Mouse (Mus musculus) cerebellum, postnatal 4 days (tissue): ENCODE measurements around the gene Usp49.

ENCODE experiments used
- DNase-seq, 2 experiments: peaks; one replicate each; pipeline ENCODE4 v3.0.0; 2022; ENCODE audit warnings: low spot score in 2 of 2, mixed read lengths in 1 of 2

Usp49 gene

DNA sequence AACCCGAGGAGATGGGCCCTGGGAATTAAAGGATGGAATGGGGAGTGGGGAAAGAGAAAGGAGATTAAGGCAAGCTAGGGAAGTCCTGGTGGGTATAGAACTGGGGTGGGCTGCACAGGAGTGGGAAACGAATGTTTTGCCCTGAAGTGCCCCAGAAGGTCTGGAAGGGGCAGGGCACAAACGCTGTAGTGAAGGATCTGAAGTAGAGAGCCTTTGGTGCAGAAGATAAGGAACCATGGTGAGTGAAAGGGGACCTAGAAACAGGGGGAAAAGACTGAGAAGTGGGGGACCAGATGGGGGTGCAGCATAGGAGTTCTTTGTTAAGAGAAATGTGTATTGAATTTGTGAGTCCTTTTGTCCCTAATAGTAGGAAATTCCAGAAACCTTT, at the start of gene Usp49:
TSS of gene Usp49 (plus strand) at position 13 of the 388 bp plus-strand sequence.
- no peak for DNase-seq

DNA sequence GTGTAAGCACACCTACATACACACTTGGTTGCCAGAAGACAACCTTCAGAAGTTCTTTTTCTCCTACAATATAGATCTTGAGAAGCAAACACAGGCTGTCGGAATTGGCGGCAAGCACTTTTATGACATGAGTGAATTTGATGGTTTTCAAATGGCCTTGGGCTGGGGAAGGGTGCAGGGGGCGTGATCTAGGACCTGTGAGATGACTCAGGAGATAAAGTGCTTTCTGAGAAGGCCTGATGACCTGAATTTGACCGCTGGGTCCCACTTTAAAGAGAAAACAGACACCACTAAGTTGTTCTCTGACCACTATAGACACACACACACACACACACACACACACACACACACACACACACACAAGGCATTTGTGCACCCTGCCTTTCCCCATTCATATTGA, 49.5 kb upstream of the Usp49 start:
- no peak for DNase-seq

DNA sequence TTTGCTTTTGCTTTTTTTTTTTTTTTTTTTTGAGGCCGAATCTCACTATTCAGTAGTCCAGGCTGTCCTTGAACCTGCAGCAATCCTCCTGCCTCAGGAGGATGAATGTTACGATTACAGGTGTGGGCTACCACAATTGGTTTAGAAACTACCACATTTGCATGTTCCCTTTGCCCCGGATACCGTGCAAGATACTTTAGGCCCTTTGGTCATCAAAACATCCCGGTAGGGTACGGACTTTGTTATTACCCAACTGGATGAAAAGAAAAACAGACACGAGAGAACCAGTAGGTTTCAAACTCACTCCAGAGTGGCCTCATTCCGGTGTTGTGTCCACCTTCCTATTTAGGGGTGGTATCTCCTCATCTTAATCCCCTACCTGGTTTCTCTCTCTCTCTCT, 42.0 kb upstream of the Usp49 start:
- no peak for DNase-seq

DNA sequence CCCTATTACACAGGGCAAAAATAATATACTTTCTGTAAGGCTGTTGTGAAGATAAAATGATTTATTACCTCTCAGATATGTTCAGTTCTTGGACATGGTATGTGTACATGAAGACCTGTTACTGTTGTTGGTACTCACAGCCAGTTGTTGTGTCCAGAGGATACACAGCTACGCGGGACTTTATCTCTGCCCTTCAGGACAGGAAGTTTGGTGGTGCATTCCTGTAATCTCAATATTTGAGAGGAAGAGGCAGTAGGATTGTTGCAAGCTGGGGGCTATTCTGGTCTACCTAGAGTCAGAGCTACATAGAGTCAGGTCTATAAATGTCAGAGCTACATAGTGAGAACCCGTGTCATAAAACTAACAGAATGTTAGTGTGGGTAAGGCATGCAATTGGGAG, 39.4 kb upstream of the Usp49 start:
- DNase-seq, result no peak

DNA sequence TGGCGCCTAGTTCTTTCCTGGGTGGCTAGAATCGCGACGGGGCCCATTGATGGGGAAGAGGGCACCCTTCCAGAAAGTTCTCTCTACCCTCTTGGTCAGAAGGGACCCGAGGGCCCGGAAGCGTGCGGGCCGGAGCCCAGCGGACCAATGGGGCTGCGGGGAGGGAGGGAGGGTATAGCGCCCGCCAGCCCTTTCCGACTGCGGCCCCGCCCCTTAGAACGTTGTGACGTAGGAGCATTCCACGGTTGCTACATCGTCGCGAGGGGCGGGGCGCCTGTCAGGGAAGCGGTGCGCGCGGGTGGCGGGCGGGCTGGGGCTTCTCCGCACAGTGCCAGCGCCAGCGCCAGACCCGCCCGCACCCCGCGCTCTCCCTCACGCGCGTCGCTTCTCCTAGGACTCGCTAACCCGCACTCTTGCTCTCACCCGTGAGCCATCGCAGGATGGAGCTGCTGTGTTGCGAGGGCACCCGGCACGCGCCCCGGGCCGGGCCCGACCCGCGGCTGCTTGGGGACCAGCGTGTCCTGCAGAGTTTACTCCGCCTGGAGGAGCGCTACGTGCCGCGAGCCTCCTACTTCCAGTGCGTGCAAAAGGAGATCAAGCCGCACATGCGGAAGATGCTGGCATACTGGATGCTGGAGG, 37.2 kb upstream of the Usp49 start:
- peak; percentile 72 to 89 for DNase-seq

DNA sequence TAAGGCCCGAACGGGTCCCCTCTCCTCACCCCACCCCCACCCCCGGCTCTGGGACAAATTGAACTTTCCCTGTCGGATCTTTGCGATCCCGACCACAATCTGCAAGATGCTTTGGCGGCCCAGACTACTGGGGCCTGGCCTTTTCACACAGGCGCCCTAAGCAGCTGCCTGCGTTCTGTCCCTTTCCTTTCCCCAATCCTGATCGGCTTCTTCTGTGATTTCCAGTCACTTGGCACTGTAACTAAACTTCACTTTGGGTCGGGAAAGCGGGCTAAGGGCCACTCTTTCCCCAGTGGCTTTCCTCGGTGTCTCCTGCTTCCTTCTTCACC, 36.7 kb upstream of the Usp49 start:
- DNase-seq, result no peak

DNA sequence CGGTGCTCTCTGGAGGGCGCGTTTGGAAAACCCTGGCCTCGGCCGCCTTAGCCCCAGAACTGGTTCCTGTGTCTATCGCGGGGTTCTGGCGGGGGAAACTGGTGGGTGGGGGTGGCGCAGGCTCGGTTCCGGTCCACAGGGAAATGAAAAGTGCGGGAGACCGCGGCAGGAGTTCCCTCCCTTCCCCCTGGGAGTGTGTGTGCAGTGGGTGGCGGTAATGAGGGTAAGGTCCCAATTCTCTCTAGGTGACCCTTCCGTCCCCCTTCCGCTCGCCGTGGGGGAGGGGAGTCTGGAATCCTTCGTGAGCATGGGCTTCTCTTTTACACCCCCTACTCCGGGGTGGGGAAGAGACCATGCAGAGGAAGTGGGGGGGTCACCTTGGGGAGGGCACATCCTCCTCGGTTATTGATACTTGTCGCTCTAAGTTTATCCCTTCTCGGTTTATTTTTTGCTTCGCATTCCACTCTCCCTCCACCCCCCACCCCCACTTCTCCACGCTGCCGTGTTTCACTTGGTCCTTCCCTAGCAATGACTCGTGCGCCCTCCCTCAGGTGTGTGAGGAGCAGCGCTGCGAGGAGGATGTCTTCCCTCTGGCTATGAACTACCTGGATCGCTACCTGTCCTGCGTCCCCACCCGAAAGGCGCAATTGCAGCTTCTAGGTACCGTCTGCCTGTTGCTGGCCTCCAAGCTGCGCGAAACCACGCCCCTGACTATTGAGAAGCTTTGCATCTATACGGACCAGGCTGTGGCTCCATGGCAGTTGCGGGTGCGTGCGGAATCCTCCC, 36.1 kb upstream of the Usp49 start:
- no peak for DNase-seq

DNA sequence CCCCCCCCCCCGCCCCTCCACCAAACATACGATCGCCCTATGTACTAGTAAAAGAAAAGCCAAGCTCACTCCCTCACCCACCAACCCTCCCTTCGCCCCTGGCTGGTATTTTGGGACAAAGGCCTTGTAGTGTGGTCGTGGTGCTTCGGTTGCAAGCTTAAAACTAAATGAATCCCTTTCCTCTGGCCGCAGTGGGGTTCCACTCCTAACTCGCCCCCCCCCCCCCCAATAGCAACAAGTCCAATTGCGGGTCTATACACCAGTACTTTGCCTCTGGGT, 35.6 kb upstream of the Usp49 start:
- no peak for DNase-seq

DNA sequence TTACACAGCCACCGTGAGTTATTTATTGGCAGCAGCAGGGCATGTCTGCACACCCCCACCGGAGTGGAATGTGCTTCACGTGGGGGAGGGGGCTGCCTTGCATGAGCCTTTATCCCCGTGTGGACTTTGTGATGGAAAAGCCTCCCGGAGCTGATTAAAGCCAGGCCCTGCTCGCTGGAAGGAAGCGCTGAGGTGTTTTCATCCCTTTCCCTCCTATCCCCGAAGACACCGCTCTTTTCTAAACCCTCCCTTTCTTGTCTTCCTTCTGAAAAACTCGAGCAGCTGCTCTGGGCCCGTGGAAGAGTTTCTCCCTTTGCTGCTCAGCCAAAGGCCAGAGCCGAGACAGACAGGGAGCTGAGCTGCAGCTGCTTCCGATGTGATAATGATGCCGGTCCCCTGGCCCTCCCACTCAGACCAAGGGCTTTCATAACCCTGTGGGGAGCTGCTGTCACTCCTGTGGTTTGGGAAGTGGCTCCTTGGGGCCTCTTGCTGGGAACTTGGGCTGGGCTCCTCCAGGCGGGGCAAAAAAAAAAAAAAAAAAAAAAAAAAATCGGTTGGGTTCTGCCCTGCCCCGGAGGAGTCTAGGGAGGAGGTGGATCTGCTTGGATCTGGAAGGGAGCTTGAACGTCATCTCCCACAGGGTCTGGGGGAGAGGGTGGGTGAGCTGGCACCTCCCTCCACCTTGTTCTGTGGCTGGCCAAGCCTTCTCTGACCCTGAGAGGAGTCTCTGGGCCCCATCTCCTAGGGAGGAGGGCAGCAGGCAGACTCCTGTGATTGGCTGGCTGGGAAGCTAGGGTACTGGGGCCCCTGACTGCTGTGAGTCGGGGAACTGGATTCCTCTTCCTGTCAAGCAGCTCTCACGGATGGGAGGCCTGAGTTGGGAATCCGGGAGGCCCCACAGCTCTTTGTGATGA, 35.0 kb upstream of the Usp49 start:
- DNase-seq, result no peak

DNA sequence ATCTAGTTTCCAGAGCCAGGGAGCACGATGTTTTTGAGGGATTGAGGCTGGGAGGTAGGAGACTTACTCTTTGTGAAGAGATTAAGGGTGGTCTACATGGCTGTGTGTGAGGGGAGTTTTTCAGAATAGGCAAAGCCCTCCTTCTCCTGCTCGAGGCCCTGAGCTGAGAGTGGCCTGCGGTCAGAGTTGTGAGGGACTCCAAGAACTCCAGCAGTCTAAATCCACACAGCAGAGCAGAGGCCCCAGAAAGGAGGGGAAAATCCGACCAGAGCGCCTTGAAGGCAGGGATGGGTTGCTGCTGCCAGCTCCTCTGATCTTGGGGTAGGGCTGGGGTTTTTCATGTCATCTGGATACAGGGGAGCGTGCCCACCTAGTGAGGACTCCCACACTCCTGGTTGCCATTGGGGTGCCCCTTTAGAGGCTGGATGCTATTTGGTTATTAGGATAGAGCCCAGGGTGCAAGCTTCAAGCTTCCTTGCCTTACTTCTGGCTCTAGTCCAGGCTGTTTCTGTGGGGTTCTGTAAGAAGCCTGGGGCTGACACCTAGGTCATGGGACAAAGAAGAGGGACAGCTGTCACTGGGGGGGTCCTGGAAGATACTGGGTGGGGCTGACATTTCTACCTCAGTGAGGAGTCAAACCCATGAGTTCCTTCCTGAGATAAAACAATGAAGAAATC, 34.2 kb upstream of the Usp49 start:
- no peak for DNase-seq

DNA sequence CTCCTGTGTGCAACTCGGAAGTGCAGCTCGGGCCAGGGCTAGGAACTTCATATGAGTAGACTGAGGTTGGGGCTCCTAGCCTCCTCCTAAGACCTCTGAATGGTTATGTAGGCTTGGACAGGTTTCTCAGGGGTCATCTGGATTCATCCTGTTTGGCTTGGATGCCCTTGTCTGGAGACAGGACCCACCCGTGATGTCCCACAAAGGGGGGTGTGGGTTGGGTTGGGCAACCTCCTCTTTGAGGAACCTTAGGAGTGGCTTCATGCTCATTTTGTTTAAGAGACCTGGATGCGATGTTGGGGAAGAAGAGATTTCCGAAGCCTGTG, 33.7 kb upstream of the Usp49 start:
- DNase-seq, result no peak

DNA sequence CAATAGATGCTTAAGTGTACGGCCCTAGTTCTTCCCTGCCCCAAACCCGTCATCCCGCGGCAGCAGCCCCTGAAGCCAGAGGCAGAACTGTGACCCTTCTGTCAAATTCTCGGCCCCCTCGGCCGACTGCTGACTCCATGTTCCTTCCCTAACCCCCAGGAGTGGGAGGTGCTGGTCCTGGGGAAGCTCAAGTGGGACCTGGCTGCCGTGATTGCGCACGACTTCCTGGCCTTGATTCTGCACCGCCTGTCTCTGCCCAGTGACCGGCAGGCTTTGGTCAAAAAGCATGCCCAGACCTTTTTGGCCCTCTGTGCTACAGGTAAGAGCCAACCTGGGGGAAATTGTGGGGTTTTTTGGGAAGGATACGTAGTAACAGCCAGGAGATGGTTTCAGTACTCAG, 33.2 kb upstream of the Usp49 start:
- DNase-seq, result no peak

DNA sequence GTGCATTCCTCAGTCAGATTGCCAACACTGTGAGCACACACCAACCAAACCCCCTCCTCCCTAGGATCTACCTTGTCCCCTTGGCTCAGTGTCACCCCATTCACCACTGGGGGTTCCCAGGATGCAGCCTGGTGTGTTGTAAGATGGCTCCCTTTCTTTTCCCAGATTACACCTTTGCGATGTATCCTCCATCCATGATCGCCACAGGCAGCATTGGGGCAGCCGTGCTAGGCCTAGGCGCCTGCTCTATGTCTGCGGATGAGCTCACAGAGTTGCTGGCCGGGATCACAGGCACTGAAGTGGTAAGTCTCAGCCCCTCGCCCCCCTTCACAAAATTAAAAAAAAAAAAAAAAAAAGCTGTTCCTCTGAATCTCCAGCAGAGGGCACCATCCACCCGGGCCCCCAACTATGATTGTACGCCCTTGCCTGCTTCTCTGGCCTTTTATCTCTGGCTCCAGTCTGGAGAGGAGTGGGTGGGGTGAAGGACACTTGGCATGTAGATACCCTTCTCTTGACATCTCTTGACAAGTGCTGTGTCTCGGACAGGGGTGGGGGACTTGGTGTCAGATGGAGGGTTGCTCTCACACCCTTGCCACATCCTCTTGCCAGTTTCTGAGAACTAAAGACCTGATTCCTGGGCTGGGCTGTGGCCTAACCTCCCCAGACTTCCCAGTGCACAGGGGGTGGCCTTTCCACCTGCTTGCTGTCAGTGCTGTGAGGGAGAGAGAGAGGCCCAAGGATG, 32.5 kb upstream of the Usp49 start:
- DNase-seq, result peak in 1 of 2 experiments; percentile 20

DNA sequence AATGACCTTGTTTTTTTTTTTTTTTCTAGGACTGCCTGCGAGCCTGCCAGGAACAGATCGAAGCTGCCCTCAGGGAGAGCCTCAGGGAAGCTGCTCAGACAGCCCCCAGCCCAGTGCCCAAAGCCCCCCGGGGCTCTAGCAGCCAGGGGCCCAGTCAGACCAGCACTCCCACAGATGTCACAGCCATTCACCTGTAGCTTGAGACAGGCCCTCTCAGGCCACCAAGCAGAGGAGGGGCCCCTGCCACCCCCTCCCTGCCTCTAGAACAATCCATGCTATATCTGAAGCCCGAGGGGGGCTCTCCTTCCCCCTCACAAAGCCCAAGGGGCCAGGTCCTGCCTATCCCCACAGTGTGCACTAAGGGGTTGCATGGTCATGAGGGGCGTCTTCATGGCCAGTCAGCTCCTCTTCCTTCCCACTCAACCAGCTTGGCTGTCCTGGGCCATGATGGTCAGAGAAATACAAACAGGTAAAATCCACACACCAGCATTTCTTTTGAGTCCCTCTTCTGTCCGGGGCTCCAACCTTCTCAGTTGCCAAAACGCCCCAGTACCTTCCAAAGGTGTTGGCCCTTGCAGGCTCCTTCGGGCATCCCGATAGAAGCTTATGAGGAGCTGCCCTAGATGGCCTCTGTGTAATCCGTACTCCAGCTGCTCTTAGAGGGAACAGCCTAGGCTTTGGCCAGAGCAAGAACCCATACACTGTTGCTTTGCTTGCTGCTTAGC, 31.7 kb upstream of the Usp49 start:
- DNase-seq, result peak in 1 of 2 experiments; percentile 4

DNA sequence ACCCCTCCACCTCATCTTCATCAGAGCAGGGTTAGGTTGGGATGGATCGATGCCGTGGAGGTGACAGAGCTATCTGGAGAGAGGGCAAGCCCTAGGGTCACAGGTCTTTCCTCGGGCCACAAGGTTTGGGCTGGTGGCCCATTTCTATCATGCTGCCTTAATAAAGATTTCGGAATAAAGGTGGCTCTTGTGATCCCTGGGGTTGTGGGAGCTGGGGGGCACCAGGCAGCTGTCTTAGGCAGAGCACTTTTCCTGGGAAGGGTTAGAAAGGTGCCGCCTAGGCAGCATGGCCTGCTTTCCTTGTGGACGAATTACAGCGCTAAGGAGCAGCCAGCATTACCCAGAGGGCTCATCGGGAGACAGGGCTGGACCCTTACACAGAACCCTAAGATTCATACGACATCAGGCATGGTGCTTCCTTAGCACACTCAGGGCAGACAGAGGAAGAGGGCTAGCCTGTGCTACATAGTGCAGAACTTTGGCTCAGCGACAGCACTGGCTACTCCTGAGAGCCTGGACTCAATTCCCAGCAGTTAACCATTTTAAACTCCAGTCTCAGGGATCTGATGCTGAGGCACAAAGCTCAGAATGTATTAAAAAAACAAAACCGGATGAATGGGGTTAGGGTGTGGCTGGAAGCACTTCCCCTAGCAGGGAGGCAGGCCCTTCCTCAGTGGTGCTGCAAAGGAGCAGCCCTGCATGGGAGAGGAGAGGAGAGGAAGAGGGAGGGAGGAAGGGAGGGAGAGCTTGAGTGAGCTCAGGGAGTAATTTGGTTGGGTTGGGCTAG, 30.8 kb upstream of the Usp49 start:
- DNase-seq, result no peak

DNA sequence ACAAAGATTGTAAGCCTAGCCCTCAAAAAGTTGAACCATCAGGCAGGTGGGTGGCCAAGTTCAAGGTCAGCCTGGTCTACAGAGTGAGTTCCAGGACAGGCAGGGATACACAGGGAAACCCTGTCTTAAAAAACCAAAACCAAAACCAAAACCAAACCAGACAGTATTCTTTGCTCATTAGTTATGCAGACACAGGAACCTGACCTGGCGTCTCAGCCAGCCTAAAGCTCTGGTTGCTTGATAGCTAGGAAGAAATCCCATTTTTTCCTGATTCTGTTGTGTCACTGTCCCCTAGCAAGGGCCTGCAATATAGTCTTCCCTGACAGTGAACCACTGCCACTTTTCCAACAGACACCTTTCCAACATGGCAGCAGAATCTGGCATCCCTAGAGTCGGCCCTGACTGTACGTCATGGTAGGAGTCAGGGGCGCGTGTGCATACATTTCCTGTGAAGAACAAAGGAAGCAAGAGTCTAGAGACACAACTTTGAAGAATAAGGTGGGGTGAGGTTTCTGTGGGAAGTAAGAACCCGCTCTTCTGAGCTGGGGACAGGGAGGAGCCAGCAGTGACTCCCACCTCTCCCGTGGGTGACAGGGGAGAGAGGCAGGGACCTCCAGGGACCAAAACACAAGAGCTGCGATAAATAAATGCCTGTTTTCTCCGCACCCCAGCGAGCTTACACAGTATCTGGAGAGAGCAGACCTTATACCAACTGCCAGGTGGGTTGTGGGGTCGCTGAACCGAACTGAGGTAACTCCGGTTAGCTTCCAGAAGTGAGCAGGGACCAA, 29.7 kb upstream of the Usp49 start:
- DNase-seq, result no peak

DNA sequence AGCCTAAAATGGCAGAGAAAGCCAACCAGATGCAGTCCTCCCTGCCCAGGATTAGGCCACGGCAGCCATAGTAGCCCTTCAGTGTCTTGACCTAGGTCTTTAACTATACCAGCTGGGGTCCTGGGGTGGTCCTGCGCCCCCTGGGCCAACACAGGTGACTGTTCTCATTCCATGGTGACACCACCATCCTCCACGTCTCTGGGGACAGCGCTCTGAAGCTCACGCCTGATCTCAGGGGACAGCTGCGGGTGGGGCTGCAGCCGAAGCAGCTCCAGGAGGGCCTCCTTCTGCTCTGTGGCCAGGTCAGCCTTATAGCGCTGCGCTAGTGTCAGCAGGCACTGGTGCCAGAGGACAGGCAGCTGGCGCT, 29.1 kb upstream of the Usp49 start:
- no peak for DNase-seq

DNA sequence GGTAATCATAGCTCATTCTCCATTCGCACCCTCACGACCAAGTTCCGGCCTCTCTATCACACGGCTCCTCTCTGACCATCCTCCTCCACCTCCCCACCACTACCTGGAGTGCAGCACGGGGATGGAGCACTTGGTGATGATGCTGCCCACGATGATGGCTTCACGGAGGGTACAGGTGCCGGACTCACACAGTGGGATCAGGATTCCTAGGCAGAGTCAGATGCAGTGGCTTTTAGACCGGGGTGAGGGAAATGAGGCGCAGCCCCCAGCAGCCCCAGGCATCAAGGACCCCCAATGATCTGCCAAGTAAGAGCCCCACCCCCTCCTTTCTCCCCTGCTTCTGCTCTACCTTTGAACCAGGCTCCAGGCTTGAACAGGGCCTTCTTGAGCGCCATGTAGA, 28.2 kb upstream of the Usp49 start:
- DNase-seq, result no peak

DNA sequence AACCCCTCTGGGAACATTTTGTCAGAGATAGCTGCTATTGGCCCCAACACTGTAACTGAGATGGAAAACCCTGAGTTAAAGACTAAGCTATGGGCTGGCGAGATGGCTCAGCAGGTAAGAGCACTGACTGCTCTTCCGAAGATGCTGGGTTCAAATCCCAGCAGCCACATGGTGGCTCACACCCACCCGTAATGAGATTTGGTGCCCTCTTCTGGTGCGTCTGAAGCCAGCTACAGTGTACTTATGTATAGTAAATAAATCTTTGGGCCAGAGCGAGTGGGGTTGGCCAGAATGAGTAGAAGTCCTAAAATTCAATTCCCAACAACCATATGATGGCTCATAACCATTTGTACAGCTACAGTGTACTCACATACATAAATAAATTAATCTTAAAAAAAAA, 24.3 kb upstream of the Usp49 start:
- no peak for DNase-seq

DNA sequence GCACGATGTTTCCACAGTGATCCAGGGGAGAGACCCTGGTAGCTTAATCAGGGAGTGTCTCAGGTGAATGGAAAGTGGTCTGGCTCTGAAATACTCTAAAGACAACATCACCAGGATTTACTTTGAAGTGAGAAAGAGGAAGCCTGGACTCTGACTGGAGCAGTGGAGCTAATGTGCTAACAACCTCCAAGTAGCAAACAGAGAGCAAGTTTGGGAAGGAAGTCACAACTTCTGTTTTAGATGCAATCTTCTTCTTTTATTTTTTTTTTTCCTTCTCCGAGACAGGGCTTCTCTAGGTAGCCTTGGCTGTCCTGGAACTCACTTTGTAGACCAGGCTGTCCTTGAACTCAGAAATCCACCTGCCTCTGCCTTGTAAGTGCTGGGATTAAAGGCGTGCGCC, 21.3 kb upstream of the Usp49 start:
- no peak for DNase-seq
